12 mouse cellular contexts compared by ENCODE assay signal in the genomic region with DNA sequence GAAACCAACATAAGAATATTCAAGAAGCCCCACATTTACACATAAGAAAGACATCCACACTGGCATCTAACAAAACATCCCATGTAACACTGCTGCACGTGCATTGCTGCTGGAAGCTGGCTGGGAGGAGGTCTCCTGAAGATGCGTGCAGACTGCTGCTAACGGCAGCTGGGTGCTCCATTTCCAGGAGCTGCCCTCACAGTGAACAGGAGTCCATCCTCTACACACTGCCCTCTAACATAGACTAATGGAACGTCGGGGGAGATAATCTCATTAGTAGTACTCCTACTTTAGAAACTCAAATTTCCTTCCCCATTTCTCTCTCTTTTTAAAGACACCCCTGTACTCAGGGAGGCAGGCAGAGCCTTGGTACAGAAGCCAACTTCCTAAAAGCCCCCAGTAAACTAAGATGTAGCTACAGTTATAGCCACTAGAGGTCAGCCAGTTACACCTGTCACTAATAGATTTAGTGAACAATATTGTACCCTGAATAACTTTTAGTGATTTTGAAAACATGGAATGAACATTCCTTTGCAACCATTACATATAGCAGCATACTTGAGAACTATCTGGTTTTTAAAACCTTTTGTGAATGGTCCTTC.
A peak's percentile ranks its signal among the peaks of the same experiment; 100 is the strongest.
DNase-seq lines count a peak whose midpoint lies in the region; ATAC-seq and TF ChIP-seq lines count a peak whose summit lies in the region.
"Had no signal": no experiment of that assay in that cellular context is flagged by ENCODE, and none has a peak within 500 bp of the region (broad histone marks: within the 10 kb centered on the region; RNA-seq: fewer than 3 reads in every experiment).

No protein-coding gene starts in this region.

- DNase-seq in left cerebral cortex, adult 2 months (ENCODE audit: extremely low spot score in 1 of 2, low spot score in 2 of 2), result no peak
- DNase-seq in left cerebral cortex, postnatal 36 days (ENCODE audit: low spot score in 2 of 2), result no peak
- DNase-seq in NIH3T3 (ENCODE audit: low read depth), result peak; percentile 26
- DNase-seq in induced T-regulatory cell, adult 2 months (ENCODE audit: low read depth), result peak; percentile 34
- DNase-seq in right cerebral cortex, postnatal 14 days, result no peak
- DNase-seq in urinary bladder, postnatal 4 days (ENCODE audit: low spot score in 2 of 2), result no peak
- DNase-seq: adrenal gland, postnatal 10 days had no signal

- peak; percentile 72 for ATAC-seq in CD4-positive, CD25-positive, alpha-beta regulatory T cell, adult 4 months

- H3K4me3 ChIP-seq in left cerebral cortex, adult 2 months, result no peak overlapping the region
- H3K4me3 ChIP-seq: erythroblast, embryonic 14.5 days; heart, embryonic 15.5 days; limb, embryonic 10.5 days; myocyte had no signal

- peak; percentile 65 for TF ChIP-seq CTCF in left cerebral cortex, adult 2 months (IDR thresholded peaks at IDR 0.05)

- intact Hi-C loops in left cerebral cortex, adult 2 months (cut with DNase I), result loop anchor here (1.0 to 10.0 kb wide), 3 partner anchors 103 to 637 kb away; no protein-coding TSS in a partner anchor
- intact Hi-C loops in left cerebral cortex, postnatal 36 days (cut with DNase I), result loop anchor here (5.0 kb wide), 1 partner anchor 104 kb away; no protein-coding TSS in a partner anchor

- no peak overlapping the region for H3K27ac ChIP-seq in left cerebral cortex, adult 2 months
- H3K27ac ChIP-seq: heart, embryonic 15.5 days; limb, embryonic 10.5 days had no signal

Comparison
In these comparisons a context has a peak if more than half of its experiments do, and no peak if none do; other contexts are left out.
1. DNase-seq: peak in NIH3T3 (single experiment) and induced T-regulatory cell, adult 2 months (single experiment); none in left cerebral cortex, adult 2 months (0 of 2), left cerebral cortex, postnatal 36 days (0 of 2), right cerebral cortex, postnatal 14 days (single experiment) and urinary bladder, postnatal 4 days (0 of 2).